Mouse (Mus musculus): ENCODE results near the gene Cdc37.
A peak's percentile ranks its signal among the peaks of the same experiment; 100 is the strongest.

Cdc37 gene

DNA sequence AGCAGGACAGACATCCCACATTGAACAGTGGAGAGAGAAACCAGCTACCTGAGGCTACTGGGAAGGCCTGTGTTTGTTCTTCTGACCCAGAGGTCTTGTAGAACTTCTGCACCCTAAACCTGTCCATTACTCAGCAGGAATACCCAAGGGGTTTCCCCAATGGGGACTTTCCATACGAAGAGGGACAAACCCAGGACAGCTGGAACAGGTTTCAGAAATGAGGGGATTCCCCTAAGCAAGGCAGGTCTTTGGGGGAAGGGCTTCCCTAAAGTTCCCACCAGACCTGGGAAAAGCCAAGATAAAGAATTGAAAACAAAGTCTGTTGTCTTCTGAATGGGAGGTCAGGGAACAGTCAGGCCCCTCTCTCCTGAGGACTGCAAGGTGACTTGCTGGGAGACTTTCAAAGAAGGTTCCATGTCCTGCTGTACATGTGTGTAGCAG is 13.8 kb downstream of the Cdc37 start:
- no peak for DNase-seq (ENCODE audit: low spot score)

DNA sequence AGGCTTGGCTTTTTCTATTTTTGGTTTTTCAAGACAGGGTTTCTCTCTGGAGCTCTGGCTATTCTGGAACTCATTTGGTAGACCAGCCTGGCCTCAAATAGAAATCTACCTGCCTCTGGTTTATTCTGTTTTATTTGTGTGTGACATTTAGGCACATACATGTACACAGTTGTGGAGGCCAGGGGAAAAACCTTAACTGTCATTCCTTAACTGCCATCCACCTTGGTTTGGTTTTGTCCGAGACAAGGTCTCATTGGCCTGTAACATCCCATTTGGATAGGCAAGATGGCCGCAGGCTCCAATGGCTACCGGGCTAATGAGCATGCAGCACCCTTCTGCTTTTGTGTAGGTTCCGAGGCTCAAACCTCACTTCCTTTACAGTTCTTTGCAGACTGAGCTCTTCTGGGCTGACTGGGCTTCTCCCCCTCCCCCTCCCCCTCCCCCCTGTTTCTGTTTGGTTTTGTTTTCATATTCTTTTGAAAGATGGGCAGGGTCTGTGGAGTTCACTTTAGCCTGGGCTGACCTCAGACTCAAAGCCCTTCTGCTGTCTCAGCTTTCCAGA is 14.4 kb downstream of the Cdc37 start:
- DNase-seq (ENCODE audit: low spot score): no peak

DNA sequence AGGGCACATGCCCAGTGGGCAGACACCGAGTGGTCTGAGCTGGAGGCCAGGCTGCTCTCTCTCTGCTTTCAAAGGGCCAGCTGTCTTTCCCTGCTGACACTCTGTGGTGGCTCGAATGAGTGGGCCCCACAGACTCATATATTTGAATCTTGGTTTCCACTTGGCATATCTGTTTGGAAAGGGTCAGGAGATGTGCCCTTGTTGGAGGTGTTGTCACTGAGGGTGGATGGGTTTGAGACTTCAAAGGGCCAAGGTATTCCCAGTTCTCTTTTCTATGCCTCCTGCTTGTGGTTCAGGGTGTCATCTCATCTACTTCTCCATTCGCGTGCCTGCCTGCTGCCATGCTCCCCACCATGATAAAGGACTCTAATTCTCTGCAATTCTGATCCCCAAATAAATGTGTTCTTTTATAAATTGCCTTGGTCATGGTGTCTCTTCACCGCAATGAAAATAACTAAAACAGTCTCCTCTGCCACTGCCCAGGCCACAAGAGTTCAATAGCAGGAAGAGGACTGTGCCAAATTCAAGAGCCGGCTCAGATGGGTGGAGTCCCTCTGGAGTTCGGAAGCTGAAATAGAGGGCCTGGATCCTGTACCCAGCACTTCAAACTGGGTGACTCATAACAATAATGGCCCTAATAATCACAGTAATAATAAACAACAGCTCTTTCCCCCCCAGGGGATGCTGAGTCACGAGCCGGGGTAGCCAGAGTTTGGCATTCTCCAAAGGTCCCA is 15.0 kb downstream of the Cdc37 start:
- DNase-seq (ENCODE audit: low spot score): no peak

DNA sequence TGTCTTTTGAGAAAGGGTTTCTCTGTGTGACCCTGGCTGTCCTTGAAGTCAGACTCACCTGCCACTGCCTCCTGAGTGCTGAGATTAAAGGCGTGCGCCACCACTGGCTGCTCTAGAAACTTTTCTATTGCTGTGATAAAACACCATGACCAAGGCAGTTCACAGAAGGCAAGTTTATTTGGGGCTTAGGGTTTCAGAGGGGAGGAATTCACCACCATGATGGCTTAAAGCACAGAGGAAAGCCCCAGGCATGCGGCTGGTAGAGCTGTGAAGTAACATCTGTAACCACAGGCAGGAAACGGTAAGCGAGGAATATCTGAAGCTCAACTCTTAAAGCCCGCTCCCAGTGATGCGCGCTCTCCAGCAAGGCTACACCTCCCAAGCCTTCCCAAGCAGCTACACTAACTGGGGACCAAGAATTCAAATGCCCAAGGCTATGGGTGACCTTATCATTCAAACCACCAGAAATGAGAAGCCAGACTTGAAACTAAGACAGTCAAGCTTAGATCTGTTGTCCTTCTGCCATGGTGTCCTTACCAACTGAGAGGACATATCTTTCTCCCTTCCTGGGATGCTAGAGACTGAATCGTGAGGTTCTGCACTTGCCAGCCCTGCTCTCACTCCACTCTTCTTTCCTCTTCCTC is 16.6 kb downstream of the Cdc37 start:
- no peak for DNase-seq (ENCODE audit: low spot score)

DNA sequence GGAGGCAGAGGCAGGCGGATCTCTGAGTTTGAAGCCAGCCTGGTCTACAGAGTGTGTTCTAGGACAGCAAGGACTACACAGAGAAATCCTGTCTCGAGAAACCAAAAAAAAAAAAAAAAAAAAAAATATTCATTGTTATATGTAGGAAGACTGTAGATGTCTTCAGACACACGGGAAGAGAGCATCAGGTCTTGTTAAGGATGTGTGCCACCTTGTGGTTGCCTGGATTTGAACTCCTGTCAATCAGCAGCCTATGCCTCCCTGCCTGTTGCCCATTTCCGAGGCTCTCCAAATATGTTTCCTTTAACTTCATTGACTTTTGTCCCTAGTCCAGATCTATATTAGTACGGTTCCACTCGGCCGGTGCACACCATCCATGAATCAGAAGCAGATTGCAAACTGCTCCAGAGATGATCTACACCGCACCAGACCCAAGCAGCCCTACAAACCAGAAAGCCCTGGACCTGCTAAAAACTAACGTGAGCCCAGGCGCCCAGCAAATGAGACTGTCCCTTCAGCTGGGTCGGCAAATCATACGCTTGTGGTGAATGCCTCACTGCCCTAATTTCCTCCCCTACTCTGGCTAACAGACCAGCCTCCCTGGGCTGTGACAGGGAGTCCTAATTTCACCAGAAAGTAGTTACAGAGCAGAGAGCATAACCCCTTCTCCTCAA is 17.5 kb downstream of the Cdc37 start:
- no peak for DNase-seq (ENCODE audit: low spot score)

DNA sequence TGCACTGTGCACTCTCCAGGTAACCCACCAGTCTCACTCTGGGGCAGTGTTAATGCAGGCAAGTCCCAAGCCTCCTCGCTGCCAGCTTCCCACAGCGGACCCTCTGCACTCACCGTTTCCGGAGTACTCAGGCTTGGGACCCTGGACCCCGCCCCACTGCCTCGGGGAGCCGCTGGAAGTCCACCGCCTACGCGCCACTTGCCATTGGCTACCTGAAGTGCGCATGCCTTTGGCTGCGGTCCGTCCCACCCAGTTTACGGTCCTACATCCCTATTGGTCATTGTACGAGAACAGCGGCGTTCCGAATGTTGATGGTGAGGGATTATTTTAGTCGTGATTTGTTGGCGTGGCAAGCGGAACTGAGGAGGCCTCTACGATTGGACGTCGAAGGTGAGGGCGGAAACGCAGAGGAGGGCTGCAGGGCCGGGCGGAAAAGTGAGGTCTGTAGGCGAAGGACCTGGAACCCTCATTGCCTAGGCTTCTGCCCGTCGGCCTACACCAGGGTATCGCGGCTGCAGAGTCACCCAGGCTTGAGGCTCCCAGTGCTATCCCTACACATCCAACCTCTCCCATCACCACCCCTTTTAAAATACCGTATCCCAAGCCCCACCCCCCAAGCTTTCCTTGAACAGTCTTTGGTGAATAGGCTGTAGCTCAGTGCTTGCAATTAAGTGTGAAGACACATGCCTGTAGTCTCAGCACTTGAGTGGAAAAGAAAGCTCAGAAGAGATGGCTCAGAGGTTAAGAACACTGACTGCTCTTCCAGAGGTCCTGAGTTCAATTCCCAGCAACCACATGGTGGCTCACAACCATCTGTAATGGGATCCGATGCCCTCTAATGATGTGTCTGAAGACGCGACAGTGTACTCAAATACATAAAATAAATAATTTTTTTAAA is 18.5 kb downstream of the Cdc37 start, which contains the start of gene Tyk2:
Gene Tyk2 (minus strand): TSS at position 185 of the 898 bp plus-strand sequence.
- peak; percentile 82 for DNase-seq (ENCODE audit: low spot score)

DNA sequence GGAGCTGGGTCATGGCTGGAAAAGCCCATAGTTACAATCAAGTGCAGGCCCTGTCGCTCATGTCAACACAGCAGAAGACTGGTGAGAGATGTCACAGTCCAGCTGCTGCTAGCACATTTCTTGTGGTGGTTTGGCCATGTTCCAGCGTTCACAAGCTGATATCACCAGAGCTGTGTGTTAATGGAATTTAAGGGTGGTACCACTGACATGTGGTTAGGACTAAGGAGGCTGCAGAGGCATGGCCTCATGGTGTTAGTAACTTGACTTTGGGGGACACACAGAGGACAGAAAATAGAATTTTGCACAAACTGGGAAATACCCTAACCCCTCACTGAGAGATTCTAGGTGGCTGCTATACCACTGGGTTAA is 23.5 kb downstream of the Cdc37 start:
- no peak for DNase-seq (ENCODE audit: low spot score)

DNA sequence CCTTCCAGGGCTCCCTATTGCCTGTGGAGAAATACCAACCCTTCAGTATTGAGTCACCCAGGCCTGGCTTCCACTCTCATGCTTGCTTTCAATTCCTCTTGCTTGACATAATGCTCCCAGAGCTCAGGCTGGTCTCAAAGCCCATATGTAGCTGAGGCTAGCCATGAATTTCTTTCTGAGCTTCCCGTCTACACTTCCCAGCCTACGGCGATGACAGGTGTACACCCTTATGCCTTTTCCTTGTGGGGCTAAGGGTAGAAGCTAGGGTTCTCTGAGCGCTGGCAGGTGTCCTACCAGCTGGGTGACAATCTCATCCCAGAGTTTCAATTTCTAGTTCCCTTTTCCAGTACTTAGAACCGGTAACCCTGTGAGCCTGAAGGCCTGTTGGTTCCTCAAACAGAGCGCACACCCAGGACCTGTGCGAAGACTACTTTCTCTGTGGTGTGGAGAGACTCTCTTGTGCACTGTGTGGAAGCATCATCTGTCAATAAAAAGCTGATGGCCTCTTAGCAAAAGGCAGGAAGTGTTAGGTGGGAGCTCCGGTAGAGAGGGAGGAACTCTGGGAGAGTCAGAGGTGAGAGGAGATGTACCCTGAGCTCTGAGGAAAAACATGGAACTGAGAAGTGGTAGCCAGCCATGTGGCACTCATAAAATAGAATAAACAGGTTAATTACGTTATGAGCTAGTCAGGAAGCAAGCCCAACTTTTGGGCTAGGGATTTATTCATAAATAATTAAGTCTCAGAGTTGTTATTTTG is 24.1 kb downstream of the Cdc37 start:
- DNase-seq (ENCODE audit: low spot score): no peak

DNA sequence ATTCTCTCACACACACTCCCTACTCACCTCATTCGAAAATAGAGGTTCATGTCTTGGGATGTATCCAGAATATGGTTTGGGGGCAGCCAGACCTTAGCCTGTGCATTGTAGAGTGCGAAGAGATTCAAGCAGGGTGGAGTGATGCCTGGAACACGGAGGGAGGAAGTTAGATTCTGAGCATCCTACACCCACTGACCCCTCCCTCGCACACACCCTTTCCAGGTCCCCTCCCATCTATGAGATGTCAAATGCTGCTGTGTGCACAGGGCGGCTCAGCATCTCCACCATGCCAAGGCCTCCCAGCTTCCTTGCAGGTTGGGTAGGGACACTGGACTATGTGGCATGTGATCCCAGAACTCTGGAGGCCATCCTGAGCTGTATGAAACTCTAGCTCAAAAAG is 24.9 kb downstream of the Cdc37 start:
- no peak for DNase-seq (ENCODE audit: low spot score)

DNA sequence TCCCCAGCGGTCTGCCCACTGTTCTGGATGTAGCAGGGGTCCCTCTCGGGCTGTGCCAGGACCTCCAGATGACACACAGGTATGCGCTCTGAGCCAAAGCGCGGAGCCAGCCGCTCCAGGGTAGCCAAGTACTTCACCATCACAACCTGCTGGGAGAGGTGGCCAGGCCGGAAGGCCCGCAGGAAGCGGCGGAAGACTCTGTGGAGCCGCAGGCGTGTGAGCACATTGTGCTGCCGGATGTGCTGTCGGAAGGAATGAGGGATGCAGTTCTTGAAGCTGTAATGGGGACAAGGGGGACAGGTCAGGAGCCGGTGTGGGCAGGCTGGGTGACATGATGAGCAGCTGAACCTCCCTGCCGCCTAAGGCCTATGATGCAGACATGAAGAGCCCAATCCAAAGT is 28.3 kb downstream of the Cdc37 start:
- no peak for DNase-seq (ENCODE audit: low spot score)

DNA sequence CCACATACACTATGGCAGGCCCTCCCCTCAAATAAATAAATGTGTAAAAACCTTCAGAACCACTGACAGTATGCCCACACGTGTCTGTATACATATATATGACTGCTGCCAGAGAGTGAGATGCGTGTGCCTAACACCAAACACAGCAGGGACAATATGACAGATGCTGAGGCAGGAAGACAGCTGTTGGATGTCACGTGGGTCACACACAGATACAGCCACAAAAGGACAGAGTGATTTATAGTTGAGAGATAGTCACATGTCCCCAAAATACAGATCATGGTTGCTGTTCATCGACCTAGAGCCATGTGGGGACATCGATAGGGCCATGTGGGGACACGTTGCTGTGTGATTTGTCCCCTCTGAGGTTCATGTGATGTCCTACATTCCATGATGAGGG is 32.7 kb downstream of the Cdc37 start:
- DNase-seq (ENCODE audit: low spot score): no peak

DNA sequence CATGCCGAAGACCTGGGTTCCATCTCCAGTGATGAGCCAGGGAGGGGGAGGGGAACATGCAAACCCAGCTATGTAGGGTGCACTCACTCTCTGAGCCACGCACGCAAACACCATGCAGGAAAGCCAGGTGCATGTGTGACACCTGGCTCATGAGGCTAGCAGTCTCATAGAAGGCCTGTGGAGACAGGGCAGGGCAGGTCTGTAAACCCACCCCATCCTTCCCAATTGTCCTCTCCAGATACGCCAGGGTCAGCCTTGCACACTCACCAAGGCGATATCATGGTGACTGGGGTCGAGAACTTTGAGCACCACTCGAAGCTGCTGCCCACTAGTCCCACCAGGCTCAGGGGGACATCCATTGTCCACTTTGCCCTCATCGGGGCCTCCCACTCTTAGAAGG is 34.7 kb downstream of the Cdc37 start:
- DNase-seq (ENCODE audit: low spot score): no peak

DNA sequence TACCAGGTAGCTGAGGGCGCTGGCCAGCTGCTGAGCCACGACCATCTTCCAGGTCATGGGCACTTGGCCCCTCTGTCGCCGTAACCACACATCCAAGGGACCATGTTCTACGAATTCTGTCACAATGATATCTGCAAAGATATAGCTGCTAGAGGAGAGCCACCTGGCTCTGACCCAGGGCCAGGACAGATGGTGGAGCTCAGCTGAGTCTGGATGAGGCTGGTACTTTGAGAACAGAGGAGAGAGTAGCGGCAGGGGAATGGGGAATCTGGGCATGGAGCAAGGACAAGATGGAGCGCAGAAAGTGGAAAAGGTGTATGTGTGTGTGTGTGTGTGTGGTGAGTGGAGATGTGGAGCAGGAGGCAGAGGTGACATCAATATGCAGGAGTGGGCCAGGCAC is 35.6 kb downstream of the Cdc37 start:
- DNase-seq (ENCODE audit: low spot score): no peak

DNA sequence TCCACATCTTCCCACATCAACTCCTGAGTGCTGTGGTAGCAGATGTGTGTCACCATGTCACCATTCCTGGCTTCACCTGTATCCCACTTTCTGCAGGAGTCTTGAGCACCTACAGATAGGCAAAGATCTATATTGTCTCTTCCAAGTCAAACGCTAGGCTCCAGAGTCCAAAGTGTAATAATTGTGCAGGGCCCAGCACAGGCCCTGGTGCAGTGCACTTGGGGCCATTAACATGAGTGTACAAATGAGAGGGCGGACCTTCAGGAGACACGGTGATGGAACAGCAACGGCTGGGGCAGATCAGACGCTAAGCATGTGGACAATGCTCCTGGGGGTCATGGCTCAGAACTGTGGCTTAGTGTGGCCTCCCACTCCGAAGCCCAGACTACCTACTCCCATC is 36.0 kb downstream of the Cdc37 start:
- no peak for DNase-seq (ENCODE audit: low spot score)

DNA sequence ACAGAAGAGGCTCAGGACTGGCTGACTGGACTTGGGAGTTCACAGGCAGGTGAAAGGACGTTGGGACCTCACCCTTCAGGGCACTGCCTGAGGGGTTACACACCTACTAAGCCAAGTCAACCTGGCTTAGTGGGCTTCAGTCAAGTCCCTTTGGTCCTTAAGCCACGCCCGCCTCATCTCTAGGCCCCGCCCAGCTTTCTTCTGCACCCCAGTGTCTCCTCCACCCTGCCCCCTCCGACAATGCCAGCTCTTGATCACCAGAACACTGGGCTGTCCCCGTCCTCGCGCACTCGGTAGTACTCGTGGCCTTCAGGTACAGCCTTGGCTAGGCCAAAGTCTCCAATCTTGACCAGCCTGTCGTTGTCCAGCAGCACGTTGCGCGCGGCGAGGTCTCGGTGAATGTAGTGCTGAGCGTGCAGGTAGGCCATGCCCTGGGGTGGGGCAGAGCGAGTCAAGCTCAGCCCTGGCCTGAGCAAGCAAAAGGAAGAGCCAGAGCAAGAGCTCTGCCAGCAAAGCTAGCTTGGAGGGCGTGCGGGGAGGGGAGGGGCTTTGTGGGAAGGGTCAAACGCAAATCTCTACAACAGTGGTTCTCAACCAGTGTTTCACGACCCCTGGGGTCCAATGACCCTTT is 42.1 kb downstream of the Cdc37 start:
- DNase-seq (ENCODE audit: low spot score): no peak

DNA sequence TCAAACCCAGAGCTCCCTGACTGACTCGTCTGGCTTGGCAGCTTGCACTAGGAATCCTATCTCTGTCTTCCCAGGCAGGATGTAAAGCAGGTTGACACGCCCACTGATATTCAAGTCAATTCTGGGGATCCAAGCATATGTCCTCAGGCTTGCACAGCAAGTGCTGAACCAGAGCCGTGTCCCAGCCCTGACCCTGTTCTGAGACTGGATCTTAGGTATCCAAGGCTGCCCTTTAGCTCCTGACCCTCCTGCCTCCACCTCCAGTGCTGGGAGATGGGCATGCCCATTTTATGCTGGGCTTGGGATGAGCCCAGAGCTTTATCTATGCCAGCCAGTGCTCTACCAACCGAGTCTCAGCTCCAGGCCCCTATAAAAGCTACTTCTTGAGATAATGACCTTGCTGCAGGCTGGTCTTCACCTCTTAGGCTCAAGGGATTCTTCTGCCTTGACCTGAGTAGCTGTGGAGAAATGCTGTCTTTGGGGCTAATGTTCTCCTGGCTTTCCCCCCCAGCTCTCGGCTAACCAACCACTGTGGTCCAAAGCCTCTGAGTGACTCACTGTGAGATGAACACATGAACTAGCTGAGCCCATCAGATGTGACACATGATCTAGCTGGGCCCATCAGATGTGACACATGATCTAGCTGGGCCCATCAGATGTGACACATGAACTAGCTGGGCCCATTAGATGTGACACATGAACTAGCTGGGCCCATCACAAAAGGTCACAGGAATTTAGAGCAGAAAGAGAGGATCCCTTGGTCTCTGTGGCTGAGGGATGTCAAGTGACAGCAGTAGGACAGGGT is 43.8 kb downstream of the Cdc37 start:
- DNase-seq (ENCODE audit: low spot score): no peak

DNA sequence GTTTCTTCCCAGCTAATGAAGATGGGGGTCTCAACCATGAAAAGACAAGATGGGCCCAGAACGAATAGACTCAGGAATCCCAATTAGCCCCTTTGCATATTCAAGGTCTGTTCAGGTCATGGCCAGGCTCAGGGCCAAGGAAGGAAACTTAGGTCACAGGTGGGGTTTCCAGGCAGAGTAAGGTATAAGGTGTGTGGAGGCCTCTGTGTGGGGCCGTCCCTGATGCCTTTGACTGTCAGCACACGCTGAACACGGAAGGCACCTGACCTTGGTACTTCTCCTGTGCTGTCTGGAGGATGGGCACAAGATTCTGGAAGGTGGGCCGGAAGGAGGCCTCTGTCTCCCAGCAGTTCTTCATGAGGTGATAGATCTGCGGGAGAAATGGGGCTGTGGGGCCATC is 45.0 kb downstream of the Cdc37 start:
- no peak for DNase-seq (ENCODE audit: low spot score)

DNA sequence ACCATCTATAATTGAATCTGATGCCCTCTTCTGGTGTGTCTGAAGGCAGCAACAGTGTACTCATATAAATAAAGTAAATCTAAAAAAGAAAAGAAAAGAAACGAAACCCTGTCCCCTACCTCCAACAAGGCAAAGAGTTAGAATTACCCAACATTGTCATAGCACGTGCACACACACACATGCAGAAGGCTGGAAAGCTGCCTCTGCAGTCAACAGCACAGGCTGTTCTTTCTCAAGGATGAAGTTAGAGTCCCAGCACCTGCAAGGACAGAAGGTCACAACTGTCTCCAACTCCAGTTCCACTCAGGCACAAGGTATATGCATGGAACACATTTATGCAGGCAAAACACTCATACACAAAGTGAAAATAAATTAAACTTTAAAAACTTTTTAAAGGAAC is 47.7 kb downstream of the Cdc37 start:
- DNase-seq (ENCODE audit: low spot score): no peak

DNA sequence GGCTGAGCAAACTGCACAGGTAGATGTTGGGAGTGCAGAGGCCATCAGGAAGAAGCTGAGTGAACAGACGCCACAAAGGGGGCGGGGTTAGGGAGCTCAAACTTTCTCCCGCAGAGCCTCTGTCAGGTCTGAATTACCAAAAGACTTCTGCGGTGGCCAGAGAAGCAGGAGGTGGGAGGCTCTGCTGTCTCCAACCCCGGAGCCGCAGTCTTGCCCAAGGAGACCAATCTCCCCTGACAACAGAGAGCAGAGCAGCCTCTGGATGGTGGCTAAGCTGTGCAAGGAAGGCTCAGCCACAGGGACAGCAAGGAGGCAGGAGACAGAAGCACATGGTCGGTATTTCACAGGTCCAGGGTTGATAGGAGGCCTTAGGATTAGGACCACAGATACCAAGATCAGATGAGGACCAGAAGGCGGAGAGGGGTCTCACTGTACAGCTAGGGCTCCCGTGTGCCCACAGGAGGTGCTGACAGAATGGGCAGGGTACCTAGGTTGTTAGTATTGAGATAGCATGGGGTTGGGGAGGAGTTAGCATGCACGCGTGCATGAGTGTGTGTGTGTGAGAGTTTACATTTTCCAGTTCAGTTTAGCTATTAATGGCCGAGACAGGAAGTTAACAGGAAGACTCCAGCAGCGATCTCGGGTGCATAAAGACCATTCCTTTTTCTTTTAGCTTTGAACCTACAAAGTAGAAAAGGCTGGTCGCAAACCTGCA is 49.2 kb downstream of the Cdc37 start:
- no peak for DNase-seq (ENCODE audit: low spot score)

All from ovary, postnatal 14 days (tissue).